Mouse (Mus musculus) thymus, postnatal 25 days (tissue): ENCODE results near the gene 1700020L24Rik.

Experiments used
- DNase-seq: peaks from one replicate; pipeline ENCODE4 v3.0.0; 2022

1700020L24Rik gene

GRCm38 (mm10) chr11:83437377-83437776 lies at the start of gene 1700020L24Rik:
Gene 1700020L24Rik (plus strand): TSS chr11:83437677.
- no peak for DNase-seq

- DNase-seq, result no peak
These were observed 44.4 kb upstream of the 1700020L24Rik start for GRCm38 (mm10) chr11:83393062-83393461.

- no peak for DNase-seq
These were observed 42.6 kb upstream of the 1700020L24Rik start for GRCm38 (mm10) chr11:83394802-83395439.

- no peak for DNase-seq
These were observed 39.9 kb upstream of the 1700020L24Rik start for GRCm38 (mm10) chr11:83397626-83398025.

- DNase-seq, result no peak
These were observed 38.8 kb upstream of the 1700020L24Rik start for GRCm38 (mm10) chr11:83398724-83399123.

GRCm38 (mm10) chr11:83403787-83404186 lies 33.7 kb upstream of the 1700020L24Rik start:
- no peak for DNase-seq

GRCm38 (mm10) chr11:83406391-83406790 lies 31.1 kb upstream of the 1700020L24Rik start:
- no peak for DNase-seq

GRCm38 (mm10) chr11:83408242-83408641 lies 29.2 kb upstream of the 1700020L24Rik start:
- no peak for DNase-seq

- DNase-seq, result no peak
These were observed 28.3 kb upstream of the 1700020L24Rik start, which contains the start of gene Rasl10b for GRCm38 (mm10) chr11:83409087-83409754. Gene Rasl10b (plus strand): TSS chr11:83409137.

GRCm38 (mm10) chr11:83409792-83410291 lies 27.6 kb upstream of the 1700020L24Rik start:
- no peak for DNase-seq

- no peak for DNase-seq
These were observed 27.0 kb upstream of the 1700020L24Rik start for GRCm38 (mm10) chr11:83410510-83410909.

GRCm38 (mm10) chr11:83417080-83417479 lies 20.4 kb upstream of the 1700020L24Rik start:
- peak; percentile 66 for DNase-seq

GRCm38 (mm10) chr11:83417708-83418107 lies 19.8 kb upstream of the 1700020L24Rik start:
- no peak for DNase-seq

GRCm38 (mm10) chr11:83418566-83418965 lies 18.9 kb upstream of the 1700020L24Rik start:
- DNase-seq, result no peak

- no peak for DNase-seq
These were observed 17.1 kb upstream of the 1700020L24Rik start for GRCm38 (mm10) chr11:83420338-83420737.

GRCm38 (mm10) chr11:83421305-83421704 lies 16.2 kb upstream of the 1700020L24Rik start:
- peak; percentile 58 for DNase-seq

- DNase-seq, result peak; percentile 70
These were observed 12.8 kb upstream of the 1700020L24Rik start for GRCm38 (mm10) chr11:83424681-83425080.

GRCm38 (mm10) chr11:83426964-83427363 lies 10.5 kb upstream of the 1700020L24Rik start:
- DNase-seq, result peak; percentile 28

- DNase-seq, result no peak
These were observed 8.1 kb upstream of the 1700020L24Rik start, which contains the start of gene Gas2l2 for GRCm38 (mm10) chr11:83429355-83429754. Gene Gas2l2 (minus strand): TSS chr11:83429455.

- DNase-seq, result no peak
These were observed 4.9 kb upstream of the 1700020L24Rik start for GRCm38 (mm10) chr11:83432533-83432932.

GRCm38 (mm10) chr11:83439426-83440060 lies 2.1 kb downstream of the 1700020L24Rik start:
- DNase-seq, result no peak

- peak; percentile 88 for DNase-seq
These were observed 2.9 kb downstream of the 1700020L24Rik start for GRCm38 (mm10) chr11:83440081-83441064.
